Mouse (Mus musculus) myocyte (in vitro differentiated cells): ENCODE measurements around the gene Rundc1.

ENCODE experiments used
- CEBPB ChIP-seq: IDR thresholded peaks from 2 replicates; pipeline ENCODE4 v1.6.1; 2011; ENCODE audit warnings: mild to moderate bottlenecking, moderate library complexity; ENCODE audit not compliant: poor library complexity, insufficient read depth, severe bottlenecking
- POLR2A ChIP-seq: IDR thresholded peaks from one replicate; pipeline ENCODE4 v1.6.1; 2011; ENCODE audit warnings: low read depth, mild to moderate bottlenecking, control low read depth, moderate library complexity; ENCODE audit not compliant: insufficient read length

GRCm38 (mm10) chr11:101459716-101460115 is 34.8 kb downstream of the Rundc1 start:
- TF ChIP-seq POLR2A: no peak
- no peak for TF ChIP-seq CEBPB
